Mouse (Mus musculus): ENCODE data around the gene Alpk1.
"Not testable (repeated sequence)": the region's sequence is repeated elsewhere in the genome, so short reads cannot be mapped to it uniquely, and the experiment has no call there.

Alpk1 gene

GRCm38 (mm10) chr3:127790234-127791055 is 10.1 kb upstream of the Alpk1 start:
- peak; percentile 22 to 28 for DNase-seq

GRCm38 (mm10) chr3:127789500-127790191 is 9.3 kb upstream of the Alpk1 start, which contains the start of gene Tifa:
Gene Tifa, plus strand, starts transcription at chr3:127789805.
- peak; percentile 50 to 58 for DNase-seq

- DNase-seq = no peak
These were observed 8.6 kb upstream of the Alpk1 start for GRCm38 (mm10) chr3:127788919-127789318.

GRCm38 (mm10) chr3:127788038-127788437 is 7.7 kb upstream of the Alpk1 start:
- no peak for DNase-seq

GRCm38 (mm10) chr3:127787032-127787431 is 6.7 kb upstream of the Alpk1 start:
- DNase-seq = no peak

- not testable (repeated sequence) for DNase-seq
These were observed 3.4 kb upstream of the Alpk1 start for GRCm38 (mm10) chr3:127783680-127784079.

- no peak for DNase-seq
These were observed 2.6 kb upstream of the Alpk1 start for GRCm38 (mm10) chr3:127782921-127783320.

- no peak for DNase-seq
These were observed 594 bp upstream of the Alpk1 start for GRCm38 (mm10) chr3:127780921-127781320.

GRCm38 (mm10) chr3:127769146-127769545 is 11.2 kb downstream of the Alpk1 start:
- DNase-seq = no peak

GRCm38 (mm10) chr3:127765971-127766370 is 14.4 kb downstream of the Alpk1 start:
- DNase-seq = no peak

GRCm38 (mm10) chr3:127764541-127764940 is 15.8 kb downstream of the Alpk1 start:
- DNase-seq = no peak

GRCm38 (mm10) chr3:127763076-127763612 is 17.2 kb downstream of the Alpk1 start:
- peak; percentile 58 for DNase-seq

GRCm38 (mm10) chr3:127762403-127762802 is 17.9 kb downstream of the Alpk1 start:
- no peak for DNase-seq

GRCm38 (mm10) chr3:127759212-127759611 is 21.1 kb downstream of the Alpk1 start:
- peak; percentile 19 to 26 for DNase-seq

- no peak for DNase-seq
These were observed 21.5 kb downstream of the Alpk1 start for GRCm38 (mm10) chr3:127758806-127759205.

- DNase-seq = no peak
These were observed 22.4 kb downstream of the Alpk1 start for GRCm38 (mm10) chr3:127757886-127758301.

- no peak for DNase-seq
These were observed 23.9 kb downstream of the Alpk1 start for GRCm38 (mm10) chr3:127756458-127756857.

- DNase-seq = no peak
These were observed 30.3 kb downstream of the Alpk1 start for GRCm38 (mm10) chr3:127749981-127750562.

- DNase-seq = no peak
These were observed 31.1 kb downstream of the Alpk1 start for GRCm38 (mm10) chr3:127749266-127749665.

GRCm38 (mm10) chr3:127748644-127749043 is 31.7 kb downstream of the Alpk1 start:
- no peak for DNase-seq

- no peak for DNase-seq
These were observed 34.3 kb downstream of the Alpk1 start for GRCm38 (mm10) chr3:127745911-127746640.

- DNase-seq = no peak
These were observed 34.8 kb downstream of the Alpk1 start for GRCm38 (mm10) chr3:127745504-127745903.

Data from cerebellum, adult 18-20 months (tissue).